Mouse (Mus musculus) thymus, postnatal 4 days (tissue): ENCODE results near the gene Adgre4.
"Not testable (repeated sequence)": the region's sequence is repeated elsewhere in the genome, so short reads cannot be mapped to it uniquely, and the experiment has no call there.

Experiments
- DNase-seq: peaks from one replicate; pipeline ENCODE4 v3.0.0; 2021

Adgre4 gene

GRCm38 (mm10) chr17:55749786-55750185 is at the start of gene Adgre4:
TSS of gene Adgre4 (plus strand) at chr17:55749984.
- no peak for DNase-seq

DNA sequence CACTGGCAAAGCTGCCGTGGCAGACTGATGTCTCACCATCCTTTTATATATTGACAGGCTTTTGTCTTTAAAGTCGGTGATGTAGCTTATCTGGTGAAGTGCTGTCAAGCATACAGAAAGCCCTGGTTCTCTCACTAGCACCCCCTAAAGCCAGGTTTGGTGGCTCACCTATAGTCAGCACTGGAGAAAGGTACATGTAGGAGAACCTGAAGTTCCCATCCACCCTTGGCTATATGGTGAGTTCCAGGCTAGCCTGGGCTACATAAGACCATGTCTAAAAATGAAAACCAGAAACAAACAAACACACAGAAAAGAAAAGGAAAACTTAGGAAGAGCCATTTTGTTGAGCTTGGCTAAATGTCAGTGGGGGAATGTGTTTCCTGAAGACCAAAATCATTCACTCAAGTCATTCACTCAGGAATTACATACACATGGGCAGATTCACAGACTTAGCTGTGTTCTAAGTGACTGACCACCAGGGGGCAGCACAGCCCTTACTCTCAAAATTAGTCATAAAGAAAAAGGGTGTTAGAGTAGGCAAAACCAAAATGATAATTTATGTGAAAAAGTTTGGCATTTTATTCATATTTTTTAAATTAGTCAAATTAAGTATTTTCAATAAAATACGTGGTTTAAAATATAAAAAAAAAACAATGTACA is 47.5 kb upstream of the Adgre4 start:
- peak; percentile 90 for DNase-seq

- no peak for DNase-seq
Observed at GRCm38 (mm10) chr17:55702865-55703264, 46.9 kb upstream of the Adgre4 start.

DNA sequence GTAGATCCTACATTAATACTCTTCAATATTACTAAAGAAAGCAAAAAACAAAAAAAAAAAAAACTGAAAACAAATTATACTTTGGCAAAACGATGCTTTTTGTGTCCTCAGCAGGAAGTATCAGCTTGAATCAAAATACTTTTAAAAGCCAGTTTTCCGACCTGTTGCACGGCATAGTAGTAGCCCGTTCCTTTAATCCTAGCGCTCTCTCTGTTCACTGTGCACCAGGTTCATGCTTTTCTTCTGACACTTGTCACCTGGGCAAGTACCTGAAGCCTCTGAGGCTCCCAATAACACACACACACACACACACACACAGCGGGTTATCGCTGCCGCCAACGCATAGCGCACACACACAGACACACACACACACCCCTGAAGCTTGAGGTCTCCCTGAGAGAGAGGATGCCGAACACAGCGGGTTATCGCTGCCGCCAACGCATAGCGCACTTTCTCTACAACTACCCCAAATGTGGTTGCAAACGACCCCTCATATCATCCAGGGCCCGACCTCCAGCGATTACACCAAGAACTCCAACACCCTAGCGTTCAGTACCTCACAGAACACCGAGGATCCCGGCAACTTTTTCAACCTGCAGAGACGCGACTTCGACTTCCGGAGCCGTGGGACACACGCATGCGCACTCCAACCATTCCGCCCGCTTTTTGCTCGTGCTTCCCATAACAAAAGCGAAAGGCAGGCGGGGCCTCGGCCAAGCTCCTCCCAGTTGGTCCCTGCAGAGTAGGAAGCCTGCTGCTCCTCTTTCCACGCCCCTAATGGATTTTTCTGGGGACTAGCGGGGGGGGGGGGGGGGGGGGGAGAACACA is 37.6 kb upstream of the Adgre4 start, which contains the start of gene Pot1b:
Gene Pot1b, minus strand, starts transcription at position 645 of the 828 bp plus-strand sequence.
- peak; percentile 98 for DNase-seq

DNA sequence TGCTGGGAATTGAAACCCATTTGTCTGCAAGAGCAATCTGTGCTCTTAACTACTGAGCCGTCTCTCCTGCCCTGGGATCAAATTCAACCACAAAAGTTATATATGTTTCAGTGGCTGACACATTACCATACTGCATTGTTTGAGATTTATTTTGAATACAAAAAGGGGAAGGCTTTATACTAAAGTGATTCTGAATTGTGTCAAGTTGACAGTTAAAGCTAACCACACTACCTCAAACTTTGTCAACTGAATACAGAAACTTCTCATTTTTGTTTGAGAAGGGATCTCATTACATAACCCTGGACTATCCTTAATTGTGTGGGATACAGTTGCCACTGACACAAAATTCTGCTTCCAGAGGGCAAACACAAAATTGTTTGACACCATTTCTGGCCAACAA is 28.5 kb upstream of the Adgre4 start:
- no peak for DNase-seq

- no peak for DNase-seq
Observed at GRCm38 (mm10) chr17:55722250-55722649, 27.5 kb upstream of the Adgre4 start.

DNA sequence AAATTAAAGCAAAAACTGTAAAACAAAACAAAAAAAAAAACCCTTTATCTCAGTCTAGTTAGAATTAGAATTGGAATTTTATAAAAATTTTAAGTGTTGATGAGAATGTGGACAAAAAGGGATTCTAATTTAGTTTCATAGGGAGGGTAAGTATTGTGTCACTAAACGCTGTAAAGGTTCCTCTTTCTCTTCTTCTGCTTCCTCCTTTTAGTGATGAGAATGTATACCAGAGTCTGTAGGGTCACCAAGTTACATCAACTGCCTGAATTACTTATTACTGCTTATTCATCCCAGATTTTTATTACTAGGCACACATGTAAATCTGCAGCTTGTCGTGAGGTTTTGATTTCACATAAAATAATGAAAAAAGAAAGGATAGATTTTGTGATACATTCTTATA is 23.6 kb upstream of the Adgre4 start:
- no peak for DNase-seq

DNA sequence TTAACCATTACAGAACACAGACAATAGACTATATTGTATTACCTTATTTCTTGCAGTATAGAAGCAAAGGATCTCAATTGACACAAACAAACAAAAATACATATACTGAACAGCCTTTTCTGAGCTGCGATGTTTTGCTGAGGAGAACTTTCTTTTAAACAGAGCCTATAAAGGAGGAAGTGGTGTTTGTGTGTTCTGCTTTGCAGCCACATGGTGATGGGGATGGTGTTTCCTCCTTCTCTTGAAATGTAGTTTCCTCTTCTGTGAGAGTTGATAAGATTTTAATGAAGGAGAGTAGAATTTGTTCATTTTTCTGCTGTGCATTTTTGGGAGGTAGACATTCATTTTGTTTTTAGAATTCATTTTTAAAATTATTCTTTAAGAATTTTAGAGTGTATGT is 13.1 kb upstream of the Adgre4 start:
- DNase-seq, result no peak

DNA sequence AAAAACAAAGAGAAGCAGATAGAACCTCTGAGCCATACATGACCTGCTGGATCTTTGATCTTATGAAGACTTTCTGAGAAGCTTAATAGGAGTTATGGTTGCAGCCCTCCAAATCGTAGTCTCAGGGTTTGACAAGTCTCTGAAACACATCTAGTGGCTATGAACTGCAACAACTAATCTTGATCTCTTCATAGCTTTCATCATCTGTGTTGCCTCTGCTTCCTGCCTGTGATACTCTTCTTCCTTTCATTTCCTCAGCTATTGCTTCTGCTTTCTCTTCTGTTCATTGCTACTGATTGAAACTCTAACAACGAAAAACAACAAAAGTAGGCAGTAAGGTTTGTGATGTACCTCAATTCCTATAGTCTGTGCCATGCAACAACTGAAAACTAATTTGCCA is 1.4 kb downstream of the Adgre4 start:
- DNase-seq, result no peak

- DNase-seq, result no peak
Observed at GRCm38 (mm10) chr17:55813642-55814041, 63.9 kb downstream of the Adgre4 start.

DNA sequence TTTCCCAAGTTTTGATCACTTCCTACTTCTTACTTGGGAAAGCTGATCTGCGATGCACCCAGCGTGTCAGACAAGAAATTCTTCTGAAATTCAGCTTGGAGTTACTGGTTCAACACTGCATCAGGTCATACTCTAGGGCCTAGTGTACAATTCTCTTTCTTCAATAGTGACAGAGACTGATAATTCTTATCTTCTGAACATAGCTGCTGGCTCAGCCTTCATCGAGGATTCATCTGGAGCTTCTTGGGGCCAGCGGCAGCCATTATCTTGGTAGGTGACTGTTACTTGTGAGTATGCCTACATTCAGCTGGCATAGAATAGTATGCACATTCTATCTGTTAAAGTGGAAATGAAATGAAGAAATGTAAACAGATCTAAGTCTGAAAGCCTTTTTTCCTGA is 67.1 kb downstream of the Adgre4 start:
- DNase-seq, result no peak

- no peak for DNase-seq
Observed at GRCm38 (mm10) chr17:55821566-55821965, 71.8 kb downstream of the Adgre4 start.

DNA sequence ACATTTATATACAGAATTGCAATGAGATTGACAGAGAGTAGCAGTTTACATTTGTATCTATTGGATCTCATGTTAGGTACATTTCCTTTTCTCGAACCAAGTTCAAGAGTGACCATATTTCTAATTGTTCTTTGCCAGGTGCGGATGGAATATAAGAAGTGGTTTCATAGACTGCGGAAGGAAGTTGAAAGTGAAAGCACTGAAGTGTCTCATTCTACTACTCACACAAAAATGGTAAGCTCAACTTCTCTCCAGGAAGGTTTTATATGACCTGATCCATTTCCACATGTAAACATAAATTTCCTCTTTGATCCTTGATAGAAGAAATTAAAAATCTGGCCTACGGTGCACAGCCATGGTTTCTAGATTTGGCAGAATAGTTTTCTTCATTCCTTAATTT is 93.3 kb downstream of the Adgre4 start:
- DNase-seq, result no peak

GRCm38 (mm10) chr17:55877184-55877583 is 127.4 kb downstream of the Adgre4 start:
- DNase-seq, result no peak

DNA sequence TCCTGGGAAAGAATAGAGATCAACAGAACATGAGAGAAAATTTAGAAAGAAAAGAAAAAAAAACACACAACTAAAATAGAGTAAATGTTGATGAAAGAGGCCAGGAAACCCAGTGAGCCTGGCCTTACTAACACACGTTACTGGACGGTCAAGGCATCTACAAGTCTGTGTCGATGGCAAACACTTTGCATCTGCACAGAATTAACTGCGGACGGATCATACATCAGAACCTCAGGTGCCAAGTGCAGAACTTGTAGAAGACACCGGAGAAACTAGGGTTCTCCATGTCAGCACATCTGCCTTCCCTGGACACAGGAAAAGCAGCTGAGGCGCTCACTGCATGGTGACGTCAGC is 128.5 kb downstream of the Adgre4 start:
- DNase-seq, result not testable (repeated sequence)

DNA sequence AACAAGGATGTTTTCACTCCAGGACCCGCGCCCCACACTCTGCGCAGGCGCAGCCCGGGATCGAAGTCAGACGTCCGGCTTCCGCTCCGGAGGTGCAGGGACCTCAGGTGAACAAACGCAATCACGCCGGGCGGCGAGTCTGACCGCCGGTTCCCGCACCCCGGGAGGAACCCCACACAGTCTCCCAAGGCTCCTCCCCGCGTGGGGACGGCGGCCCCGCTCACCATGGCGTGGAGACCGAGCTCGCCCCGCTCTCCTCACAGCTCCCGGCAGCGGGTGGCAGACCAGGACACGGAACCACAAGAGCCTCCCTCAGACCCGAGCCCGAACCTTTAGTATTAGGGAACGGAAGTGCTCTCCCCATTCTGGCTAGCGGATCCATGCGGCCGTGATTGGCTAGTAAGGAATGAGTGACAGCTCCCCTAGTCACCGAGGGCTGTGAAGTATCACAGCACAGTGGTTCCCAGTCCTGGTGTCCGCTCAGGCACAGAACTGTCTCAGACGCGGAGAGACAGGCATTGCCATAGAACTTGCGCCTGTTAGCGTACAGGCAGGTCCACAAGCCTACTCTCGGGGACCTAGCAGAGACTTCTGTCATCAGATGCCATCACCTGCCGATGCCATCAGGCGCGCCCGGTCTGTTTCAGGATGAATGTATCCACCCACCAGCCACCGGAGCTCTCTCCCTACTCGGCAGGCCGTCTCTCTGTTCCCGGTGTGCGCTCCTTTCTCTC is 129.0 kb downstream of the Adgre4 start, which contains the start of gene Zfp119a:
Gene Zfp119a, minus strand, starts transcription at position 295 of the 734 bp plus-strand sequence.
- peak; percentile 65 for DNase-seq

DNA sequence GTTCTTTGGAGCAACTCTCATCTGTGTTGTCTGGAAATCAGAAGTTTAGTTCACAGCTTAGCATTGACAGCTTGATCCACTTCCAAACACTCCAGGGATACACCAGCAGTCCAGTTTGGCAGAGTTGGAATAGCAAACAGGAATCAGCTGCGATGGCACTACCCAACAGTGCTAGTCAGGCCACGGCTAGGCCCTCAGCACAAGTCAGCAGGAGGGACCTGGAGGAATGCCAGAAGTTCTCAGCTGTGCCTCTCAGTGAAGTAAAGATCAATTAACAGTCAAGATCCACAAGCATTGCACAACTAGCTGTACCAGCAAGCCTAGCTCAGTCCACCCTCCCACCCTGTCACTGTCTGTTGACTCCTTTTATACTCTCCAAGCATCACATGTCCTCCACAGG is 133.8 kb downstream of the Adgre4 start:
- no peak for DNase-seq

DNA sequence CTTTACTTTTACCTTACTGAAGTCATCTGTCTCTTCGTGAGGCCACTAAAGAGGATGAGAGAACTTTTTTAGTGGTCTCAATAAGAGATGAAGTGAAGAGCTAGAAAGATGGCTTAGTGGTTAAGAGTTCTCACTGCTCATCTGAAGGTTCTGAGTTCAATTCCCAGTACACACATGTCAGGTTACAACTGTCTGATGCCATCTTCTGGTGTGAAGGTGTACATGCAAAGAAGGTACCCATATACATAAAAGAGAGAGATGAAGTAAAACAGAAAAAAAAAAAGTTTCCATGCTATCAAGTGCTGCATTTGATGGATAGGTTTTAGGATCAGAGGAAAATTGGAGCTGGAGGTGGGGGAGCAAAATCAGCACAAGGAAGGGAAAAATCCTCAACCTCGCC is 135.1 kb downstream of the Adgre4 start:
- no peak for DNase-seq

DNA sequence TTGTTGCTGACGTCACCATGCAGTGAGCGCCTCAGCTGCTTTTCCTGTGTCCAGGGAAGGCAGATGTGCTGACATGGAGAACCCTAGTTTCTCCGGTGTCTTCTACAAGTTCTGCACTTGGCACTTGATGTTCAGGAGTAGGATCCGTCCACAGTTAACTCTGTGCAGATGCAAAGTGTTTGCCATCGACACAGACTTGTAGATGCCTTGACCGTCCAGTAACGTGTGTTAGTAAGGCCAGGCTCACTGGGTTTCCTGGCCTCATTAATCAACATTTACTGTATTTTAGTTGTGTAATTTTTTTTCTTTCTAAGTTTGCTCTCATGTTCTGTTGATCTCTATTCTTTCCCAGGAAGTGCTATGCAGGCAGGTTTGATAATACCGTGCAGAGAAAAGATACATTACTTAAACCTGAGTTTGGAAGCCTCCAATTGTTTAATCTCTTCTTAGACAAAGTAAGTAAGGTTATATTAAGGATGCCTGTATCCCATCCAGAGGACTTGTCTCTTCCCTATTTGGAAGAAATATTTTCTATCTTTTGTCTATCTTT is 142.7 kb downstream of the Adgre4 start:
- DNase-seq, result peak; percentile 20

- DNase-seq, result no peak
Observed at GRCm38 (mm10) chr17:55903087-55903486, 153.3 kb downstream of the Adgre4 start.
